Mouse (Mus musculus) right cerebral cortex, postnatal 14 days (tissue): ENCODE results near the gene Cdh15.

Experiments
- DNase-seq: peaks from one replicate; pipeline ENCODE4 v3.0.0; 2022

The Cdh15 gene

DNA sequence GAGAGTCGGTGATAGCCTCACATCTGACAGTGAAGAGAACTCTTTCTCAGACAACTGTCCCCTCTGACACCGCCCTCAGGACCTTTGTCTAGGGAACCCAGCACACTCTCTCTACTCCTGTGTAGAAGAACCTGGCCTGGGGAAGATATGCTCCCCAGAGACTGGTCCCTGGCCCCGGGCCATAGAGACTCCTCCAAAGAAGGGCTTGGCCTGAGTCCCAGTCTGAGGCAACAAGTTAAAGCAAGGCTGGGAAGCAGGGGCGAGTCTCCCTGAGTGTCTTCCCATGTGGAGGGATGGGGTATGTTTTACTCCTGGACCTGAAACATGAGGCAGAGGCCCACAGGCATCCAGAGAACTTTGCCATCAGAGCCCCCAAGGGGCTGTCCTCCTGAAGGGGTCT, 2.1 kb upstream of the Cdh15 start:
- no peak for DNase-seq

DNA sequence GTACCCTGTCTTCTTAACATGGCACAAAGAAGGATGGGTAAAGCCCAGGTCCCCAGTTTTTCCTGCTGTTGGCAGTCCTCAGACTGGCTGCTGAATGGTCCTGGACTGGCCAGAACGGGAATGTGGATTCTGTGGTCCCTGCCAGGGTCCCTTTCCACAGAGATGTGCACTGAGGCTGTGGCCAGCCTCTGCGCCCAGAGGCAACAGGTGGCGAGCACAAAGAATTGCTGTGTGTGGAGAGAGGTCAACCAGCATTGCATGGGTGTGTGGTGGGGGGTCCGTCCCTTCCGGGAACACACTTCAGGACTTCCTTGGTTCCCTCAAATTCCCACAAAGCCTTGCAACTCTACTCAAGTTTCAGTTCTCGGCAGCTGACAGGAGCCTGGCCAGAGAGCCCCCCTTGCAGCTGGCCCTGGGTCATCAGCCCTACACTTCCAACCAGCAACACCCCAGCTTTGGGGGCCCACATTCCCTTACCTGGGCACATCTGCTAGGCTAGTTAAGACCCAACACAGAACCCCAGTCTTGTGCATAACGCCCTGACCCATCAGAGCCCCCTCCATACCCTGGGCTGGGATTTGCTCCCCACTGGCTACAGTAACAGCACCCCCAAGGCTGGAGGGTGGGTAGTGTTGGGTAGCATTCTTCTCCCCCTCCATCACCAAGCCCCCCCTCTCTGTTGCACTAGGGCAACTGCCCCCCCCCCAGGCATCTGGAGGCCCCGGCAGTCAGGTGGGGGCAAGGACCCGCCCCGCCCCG, 1.6 kb downstream of the Cdh15 start:
- no peak for DNase-seq

DNA sequence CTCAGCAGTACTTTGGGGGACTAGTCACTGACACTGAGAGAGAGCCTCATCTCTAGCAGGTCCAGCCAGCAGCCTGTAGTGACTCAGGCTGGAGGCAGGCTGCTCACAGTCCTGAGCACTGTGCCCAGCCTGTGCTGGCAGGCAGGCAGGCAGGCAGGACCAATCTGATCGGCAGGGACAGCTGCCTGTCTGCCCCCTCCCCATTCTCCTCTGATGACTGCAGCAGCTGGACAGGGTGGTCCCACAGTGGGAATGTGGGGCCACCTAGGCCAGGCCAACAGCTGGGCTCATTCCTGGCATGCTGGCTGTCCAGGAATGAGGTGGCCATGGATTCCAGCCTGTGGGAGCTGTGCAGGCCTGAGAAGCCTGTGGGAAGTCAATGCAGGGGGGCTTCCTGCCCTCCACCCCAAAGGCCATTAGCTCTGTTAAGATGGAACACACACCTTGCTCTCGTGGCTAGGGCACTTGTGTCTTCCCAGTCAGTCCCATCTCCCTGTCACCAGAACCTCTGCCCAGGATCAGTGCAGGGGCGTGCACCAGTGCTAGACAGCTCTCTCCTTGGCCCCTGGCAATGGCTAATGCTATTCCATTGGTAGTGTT, 3.0 kb downstream of the Cdh15 start:
- no peak for DNase-seq

DNA sequence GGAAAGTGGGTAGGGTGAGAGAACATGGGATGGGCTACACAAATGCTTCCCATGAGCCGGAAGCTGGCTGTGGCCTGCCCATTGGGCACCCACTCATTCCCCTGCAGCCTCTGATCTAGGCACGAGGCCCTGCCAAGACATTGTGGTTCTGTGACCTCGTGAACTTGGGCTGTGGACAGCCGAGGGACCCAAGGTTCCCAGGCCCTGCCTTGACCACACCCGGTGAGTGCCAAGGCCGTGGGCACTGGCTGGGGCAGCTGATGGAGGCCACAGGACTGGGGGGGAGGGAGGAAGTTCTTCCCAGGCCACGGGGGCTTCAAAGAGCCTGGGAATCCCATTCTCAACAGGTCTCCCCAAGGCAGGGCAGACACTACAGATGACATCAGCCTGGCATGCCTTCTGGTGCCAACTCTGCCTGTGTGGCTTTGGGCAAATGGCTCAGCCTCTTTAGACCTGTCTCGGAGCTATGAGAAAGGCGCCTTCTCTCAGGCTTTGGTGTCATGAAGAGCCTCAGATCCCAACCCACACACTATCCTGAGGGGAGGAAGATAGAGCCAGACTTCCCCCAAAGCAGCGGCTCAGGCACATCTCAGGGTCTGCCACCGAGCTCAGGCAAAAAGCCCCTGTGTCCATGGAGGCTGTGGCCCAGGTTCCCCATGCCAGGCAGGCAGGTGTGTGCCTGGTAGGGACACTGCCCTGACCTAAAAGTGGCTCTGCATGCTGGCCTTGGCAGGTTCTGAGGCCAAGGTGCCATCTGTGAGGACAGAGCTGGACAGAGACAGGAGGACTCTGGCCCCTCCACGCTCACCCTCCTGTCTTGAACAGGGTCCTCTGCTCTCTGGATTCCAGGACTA, 4.2 kb downstream of the Cdh15 start:
- DNase-seq, result no peak

DNA sequence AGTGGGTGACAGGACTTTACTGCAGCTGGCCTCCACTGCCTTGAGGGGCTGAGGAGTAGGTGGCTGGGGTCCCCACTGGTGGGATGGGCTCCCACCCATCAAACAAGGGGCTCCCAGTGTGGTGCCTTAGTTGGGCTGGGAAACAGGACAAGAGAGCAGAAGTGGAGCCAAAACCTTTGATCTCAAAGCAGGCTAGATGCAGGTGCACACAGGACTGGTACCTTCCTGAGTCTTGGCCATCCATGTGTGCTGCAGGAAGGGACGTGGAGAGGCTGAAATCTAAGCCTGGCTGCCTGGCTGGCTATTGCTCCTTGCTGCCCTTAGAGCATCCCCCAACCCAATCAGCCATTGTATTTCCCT, 4.8 kb downstream of the Cdh15 start:
- DNase-seq, result no peak

DNA sequence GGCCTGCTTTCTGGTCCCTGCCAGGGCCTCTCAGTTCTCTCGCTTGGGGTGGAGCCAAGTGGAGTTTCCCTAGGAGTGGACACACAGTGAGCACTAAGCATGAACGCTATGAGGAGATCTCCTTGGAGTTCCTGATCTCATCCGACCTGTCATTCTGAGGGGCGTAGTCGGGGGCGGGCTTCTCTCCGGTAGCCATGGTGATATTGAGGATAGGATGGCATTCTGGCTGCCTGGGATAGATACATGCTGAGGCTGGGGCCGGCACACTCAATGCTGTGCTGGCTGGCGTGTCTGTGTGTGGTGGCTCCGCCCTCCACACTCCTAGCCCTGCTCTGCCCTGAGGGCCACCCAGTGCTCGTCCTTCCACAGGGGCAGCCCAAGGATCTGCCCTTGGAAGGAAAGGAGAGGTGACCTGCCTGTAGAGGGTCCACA, 5.6 kb downstream of the Cdh15 start:
- DNase-seq, result peak; percentile 37

DNA sequence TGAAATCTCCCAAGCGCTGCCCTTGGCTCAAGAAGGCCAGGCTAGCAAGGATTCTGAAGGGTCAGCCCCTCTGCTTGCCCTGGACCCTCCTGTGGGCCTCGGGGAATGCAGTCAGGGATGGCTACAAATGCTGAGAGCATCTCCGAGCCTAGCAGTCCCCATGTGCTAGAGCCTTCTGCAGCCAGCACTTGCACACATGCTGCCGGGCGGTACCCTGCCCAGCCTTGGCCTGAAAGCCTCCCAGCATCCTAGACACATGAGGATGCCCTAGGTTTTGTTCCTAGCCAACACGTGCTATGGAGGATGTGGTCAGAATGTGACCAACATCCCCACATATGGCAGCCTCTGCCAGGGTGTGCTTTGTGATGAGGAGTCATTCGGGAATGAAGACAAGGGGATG, 6.6 kb downstream of the Cdh15 start:
- DNase-seq, result no peak

DNA sequence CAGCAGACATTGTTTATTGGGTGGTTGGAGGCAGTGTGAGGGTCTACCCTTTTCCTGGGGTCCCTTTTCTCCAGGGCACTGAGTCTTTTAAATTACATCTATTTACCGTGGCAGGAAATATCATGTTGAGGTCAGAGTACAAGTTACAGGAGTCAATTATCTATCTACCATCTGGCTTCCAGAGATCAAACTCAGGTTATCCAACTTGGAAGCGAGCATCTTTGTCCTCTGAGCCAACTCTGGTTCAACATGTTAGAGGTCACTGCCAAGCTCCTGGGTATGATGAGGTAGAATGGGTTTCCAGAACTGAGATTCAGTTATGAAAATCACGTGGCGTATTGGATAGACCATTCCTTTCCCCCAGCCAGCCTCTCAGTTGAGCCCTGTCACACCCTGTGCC, 7.4 kb downstream of the Cdh15 start:
- no peak for DNase-seq

DNA sequence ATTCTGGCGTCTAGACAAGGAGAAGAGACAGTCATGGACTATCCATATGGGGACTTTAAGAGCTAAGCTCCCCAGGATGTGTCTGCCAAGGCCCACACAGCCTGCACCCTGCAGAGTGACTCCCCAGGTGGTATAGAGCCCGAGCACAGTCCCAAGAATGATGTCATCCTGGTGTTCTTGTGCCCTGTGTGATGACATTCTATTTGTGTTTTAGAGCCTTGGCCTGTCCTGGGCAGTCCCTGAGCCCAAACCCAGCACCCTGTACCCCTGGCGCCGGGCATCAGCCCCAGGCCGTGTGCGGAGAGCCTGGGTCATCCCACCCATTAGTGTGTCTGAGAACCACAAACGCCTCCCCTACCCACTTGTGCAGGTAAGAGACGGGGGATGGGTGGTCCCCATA, 8.5 kb downstream of the Cdh15 start:
- no peak for DNase-seq

DNA sequence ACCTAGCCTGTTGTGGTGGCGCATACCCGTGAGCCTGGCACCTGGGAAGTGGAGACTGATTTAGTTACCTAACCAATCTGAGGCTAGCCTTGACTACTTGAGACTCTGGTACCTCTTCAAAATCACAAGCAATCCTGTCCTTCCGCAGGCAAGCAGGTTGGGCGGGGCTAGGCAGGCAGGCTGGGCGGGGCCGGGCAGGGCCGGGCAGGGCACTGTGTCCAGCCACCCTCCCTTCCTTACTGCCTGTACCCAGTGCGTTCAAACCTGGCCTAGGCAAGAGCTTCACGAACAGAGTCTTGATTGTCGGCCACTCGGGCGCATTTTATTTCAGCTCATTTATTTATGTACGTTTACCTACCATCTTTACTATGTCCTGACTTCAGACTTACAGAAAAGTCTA, 12.1 kb downstream of the Cdh15 start:
- DNase-seq, result no peak

DNA sequence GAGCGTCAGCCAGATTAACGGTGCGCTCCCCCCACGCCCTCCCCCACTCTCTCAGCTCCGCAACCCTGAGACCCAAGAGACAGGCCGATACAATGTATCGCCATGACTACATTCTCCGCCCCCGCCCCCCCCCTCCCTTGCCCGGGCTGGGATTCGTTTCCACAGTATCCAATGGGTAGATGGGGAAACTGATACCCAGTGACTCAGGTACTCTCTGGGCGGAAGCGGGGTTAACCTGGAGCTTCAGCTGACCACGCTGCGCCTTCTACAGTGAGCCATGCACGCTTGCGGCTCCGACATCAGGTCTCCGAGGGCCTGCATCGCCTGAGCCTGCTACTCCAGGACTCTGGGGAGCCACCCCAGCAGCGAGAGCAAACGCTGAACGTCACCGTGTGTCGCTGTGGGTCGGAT, 17.0 kb downstream of the Cdh15 start:
- DNase-seq, result no peak

DNA sequence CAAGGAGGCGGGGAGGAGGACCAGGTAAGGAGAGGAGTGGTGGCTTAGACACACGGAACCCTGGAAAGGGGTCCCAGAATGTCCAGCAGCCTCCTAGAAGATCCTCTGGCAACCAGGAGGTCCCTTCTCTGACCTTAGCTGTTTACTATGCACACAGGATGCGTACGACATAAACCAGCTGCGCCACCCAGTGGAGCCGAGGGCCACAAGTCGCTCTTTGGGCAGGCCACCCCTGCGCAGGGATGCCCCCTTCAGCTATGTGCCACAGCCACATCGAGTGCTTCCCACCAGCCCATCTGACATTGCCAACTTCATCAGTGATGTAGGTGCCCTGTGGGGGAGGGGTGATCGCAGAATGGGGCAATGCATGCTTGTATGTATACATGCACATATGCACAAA, 17.7 kb downstream of the Cdh15 start:
- peak; percentile 23 for DNase-seq

DNA sequence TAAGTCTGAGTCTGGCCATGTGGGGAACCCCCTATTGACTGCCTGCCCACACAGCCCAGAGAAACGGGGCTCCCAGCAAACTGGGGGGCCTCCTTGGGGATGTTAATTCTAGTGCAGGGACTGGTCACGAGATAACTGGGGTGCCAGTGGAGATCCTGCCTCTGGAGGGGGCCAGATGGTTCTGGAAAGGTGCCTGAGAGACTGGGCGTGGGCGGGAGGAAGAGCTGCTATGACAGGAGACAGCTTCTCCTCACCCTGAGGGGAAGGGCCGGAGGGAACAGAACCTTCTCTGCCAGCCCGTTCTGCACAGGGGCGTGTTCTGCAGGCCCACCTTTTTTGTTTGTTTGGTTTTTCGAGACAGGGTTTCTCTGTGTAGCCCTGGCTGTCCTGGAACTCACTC, 18.5 kb downstream of the Cdh15 start:
- DNase-seq, result no peak

DNA sequence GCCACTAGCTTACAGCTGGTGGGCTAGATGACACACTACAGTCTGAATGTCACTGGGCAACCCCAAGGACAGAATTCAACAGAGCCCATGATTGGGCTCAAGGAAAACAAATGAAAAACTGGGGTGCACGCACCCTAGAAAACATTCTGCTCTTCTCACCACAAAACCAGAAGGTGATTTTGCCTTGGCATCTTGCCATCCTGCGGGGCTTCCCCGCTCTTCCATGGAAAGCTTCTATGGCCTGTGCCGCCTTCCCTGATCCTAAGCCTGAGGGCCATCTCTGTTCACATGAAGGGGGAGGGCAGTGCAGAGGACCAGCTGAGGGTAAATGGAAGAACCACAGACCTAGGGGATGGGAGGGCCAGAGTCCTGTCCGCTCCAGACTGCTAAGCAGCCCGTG, 20.2 kb downstream of the Cdh15 start:
- no peak for DNase-seq

DNA sequence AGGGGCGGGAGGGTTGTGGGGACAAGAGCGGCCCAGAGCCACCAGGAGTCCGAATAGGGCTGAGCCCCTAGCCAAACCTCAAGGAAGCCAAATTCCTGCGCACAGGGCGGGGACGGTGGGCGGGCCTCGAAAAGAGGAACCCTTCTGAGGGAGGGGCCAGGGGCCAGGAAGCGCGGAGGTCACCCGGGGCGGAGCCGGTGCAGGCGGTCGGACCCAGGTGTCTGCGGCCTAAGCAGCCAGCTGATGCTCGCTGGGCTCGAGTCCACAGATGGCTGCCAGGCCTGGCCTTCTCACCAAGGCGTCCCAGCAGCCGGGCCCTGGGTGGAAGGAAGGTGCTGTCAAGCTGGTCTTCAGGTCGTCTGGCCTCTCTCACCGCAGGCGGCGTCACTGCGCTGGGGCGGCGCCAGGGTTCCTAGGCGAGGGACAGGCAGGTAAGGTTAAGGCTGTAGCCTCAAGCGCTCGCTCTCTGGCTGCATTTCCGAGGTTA, 22.7 kb downstream of the Cdh15 start:
- DNase-seq, result no peak

DNA sequence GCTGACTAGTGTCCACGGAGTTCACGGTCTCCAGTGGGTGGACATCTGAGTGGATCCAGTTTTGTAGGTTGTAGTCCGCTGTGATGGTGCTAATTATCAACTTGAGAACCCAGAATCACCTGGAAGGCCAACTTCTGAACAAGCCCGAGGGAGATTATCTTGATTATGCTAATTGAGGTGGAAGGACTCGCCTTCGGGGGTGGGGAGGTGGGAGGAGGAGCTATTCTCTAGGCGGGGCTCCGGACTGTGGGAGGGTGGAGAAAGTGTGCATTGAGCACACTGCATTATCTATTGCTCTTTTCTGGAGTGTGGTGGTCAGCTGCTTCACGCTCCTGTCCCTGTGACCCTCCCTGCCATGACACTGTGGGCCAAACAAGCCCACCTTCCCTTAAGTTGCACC, 23.9 kb downstream of the Cdh15 start:
- DNase-seq, result no peak

DNA sequence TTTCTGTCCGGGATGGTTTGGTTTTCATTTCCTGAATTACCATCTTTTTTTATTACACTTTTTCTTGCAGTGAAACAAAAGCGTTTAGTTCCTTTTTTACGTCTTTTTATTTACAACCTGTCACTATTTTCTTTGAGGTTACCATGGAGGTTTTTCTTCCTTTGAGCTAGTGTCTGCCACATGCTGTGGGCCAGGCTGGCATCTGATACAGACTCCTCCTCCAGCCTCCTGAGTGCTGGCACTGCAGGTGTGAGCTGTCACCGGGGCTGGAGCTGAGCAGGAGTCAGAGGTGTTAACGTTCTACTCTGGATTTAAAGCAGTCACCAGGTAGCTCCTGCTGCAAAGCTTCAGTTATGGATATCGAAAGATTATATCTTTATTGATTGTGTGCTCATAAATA, 25.4 kb downstream of the Cdh15 start:
- DNase-seq, result no peak

DNA sequence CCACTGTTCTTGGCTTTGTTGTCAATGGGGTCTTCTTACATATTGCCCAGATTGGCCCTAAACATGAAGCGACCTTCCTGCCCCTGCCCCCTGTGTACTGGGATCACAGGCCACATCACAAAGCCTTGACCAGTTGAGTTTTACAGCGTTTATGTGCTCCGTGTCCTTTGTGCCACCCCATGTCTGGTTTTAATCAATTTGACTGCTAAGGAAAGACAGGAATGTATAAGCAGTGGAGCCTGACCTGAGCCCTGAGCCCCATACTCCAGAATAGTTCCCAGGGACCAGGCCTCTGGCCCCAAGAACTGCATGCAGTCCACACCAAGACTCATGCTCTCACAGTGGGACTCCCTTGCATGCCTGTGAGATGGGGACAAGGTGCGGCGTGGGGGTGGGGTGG, 27.4 kb downstream of the Cdh15 start:
- no peak for DNase-seq

DNA sequence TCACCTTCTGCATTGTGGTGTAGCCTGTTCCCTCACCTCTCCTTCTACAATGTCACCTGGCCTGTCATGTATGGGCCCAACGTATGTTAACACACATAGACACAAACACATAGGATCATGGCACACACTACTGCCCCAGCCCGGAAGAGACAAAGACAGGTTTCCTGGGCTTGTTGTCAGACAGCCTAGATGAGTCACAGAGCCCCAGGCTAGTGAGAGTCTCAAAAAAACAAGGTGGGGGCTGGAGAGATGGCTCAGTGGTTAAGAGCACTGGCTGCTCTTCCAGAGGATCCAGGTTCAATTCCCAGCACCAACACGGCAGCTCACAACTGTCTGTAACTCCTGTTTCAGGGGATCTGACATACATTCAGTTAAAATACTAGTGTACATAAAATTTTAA, 30.5 kb downstream of the Cdh15 start:
- no peak for DNase-seq

DNA sequence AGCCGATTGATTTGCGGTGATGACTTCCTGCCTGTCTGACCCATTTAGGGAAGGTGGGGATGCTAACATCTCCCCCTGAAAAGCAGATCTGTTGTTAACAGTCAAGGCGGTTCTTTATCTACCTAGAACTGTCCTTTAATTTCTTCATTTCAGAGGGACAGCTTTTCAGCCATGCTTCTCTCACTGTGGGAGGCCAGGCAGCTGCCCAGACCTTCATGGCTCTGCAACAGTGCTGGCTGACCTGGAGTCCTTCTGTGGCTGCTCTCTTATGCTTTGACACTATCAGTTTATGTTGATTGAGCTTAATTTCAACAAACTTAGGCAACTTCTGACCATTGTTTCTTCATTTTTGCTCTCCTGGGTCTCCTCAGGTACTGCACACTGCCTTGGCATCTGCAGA, 32.5 kb downstream of the Cdh15 start:
- no peak for DNase-seq

DNA sequence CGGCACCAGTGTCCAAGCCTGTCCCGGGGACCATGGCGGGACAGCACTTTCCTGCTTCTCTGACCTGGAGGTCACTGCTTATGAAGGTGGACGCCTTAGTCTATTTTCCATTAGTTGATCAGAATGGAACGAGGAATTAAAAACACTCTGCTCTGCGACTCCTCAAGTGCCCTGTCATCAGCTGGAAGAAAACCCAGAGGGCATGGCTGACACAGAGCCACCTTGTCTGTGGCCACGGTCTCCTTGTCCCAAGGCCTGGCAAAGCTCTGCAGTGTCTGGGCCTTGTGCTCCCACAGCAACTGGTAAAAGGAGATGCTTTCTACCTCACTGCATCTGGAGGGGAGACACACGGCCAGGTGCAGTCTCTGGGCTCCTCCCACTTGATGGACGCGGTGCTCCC, 35.9 kb downstream of the Cdh15 start:
- DNase-seq, result no peak

DNA sequence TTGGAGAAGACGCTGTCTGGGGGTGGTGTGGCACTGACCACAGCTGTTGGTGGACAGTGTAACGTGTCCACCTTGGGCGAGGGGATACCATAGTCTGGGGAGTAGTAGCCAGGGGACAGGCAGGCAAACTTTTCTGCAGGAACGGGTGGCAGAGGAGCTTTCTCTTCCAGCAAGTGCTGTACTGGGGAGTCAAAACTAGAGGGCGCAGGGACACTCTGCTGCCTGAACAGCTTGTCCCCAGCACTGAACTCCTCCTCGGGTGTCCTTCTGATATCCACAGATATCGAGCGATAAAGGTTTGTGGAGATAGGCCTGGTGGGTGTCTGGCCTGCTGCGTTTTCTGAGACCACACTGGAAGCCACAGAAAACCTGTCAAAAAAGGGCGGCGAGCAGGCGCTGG, 43.7 kb downstream of the Cdh15 start:
- DNase-seq, result no peak

DNA sequence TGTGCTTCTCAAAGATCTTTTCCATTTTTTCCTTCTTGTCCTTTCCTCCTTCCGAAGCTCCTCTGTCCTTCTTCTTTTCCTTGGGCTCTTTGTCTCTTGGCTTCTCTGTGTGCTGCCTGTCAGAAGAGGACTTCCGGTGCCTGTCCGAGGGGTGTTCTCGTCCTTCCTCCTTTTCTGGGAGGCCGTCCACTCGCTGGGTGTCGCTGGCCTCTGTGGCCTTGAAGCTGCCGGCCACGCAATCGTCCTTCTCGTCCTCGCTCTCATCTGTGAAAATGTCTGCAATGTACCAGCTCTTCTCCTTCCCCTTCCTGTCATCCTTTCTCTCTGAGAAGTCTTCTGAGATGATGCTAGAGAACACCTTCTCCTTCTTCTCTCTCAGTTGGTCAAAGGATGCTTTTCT, 45.7 kb downstream of the Cdh15 start:
- DNase-seq, result no peak

DNA sequence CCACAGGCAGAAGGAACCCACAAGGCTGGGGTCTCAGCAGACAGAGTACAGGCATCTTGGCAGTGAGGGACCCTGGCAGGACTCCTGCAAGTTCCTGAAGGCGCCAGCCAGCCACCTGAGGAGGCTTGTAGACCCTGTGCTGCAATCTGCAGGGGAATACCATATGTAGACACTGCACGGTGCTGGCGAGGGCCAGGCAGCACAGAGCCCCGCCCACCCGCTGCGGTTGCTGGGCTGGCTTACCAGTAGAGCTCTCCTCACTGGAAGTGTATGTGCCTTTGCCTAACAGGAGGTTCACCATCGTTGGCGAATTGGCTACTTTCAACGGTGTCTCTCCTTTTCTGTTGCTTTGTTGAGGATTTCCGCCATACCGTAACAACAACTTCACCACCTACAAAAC, 48.6 kb downstream of the Cdh15 start:
- no peak for DNase-seq
